Mouse (Mus musculus) spleen, postnatal 14 days (tissue): ENCODE measurements around the gene Tmem120b.
A peak's percentile ranks its signal among the peaks of the same experiment; 100 is the strongest.
"Not testable (repeated sequence)": the region's sequence is repeated elsewhere in the genome, so short reads cannot be mapped to it uniquely, and the experiment has no call there.

Experiments used
- DNase-seq, 2 experiments: peaks; one replicate each; pipeline ENCODE4 v3.0.0; 2021 to 2022; ENCODE audit warnings: low spot score in 2 of 2

Gene Tmem120b

DNA sequence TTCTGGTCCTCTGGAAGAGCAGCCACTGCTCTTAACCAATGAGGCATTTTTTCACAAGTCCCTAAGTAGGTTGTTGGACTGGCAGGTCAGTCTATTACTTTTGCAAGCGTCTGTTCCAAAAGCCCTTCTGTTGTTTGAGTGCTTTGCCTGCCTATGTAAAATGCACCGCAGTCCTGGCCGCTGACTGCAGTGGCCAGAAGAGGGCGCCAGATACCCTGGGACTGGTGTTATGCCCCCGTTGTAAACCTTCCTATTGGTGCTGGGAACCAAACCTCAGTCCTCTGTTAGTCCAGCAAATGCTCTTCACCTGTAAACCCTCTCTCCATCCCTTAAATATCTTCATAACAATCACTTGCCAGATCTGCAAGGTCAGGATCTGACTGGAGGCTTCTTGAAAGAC is 16.5 kb upstream of the Tmem120b start:
- DNase-seq = no peak

DNA sequence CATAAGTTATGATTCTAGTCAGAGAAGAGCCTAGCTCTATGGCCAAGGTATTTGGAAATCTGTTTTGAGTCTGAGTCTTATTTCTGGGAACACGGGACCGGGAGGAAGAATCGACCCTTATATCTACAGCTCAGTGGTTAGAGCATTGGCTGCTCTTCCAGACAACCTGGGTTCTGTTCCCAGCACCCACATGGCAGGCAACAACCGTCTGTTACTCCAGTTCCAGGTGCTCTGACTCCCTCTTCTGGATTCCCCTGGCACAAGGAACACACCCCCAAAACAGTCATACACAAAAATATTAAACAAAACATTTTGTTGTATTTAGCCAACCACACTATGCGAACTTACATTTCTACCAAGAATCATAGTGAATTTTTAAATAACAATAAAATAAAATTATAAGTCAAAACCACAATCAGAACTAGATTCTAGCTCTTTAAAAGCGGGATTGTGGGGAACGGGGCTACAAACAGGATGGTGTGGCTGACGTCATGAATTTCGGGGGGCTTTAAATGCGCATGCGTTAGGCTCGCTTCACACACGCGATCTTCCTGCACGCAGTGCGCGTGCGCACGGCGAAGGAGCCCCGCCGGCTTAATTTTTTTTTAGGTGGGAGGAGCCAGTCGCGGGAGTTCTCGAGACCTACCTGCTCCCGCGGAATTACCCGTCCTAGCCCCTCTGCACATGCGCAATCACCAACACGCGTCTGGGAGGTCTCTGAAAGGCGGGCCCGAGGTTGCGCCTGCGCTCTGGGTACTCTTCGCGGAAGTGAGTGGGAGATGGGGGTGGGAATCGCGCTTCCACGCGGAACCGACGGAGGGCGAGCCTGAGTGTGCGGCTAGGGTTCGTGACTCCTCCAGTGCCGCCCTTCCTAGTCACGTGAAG is 10.6 kb upstream of the Tmem120b start:
- peak; percentile 96 to 97 for DNase-seq

DNA sequence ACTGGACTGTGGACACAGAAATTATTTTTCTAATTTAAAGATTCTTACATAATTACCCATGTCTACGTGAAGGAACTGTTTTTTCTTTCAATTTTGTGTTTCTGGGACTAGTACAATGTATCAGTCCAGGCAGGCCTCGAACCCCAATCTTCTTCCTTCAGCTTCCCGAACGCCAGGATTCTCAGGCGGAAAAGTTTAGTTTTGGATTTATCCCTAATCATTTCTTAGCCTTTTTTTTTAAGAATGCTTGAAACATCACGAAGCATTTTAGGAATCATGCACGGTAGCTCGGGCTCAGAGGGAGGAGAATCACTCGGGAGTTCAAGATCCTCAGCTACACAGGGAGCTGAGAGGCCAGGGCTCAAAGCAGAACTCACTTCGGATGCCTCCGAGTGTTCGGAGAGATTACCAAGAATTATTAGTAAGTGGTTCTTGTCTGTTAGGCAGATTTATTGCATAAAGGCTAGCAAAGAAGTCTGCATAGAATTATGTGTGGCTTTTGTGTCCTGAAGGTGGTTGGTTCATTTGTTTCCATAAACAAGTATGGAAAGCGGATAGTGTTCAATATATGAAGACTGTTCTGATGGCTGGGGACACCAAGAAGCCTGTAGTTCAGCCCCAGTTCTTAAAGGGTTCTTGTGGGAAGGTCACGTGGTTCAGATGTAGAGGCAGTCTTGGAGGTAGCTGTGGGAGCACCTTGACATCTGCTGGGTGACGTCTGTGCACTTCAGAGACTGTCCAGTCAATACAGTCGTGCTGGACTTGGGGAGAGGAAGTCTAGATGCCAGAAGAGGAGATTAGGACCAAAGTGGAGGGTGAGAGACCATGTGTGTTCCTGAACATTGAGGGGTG is 9.7 kb upstream of the Tmem120b start:
- no peak for DNase-seq

DNA sequence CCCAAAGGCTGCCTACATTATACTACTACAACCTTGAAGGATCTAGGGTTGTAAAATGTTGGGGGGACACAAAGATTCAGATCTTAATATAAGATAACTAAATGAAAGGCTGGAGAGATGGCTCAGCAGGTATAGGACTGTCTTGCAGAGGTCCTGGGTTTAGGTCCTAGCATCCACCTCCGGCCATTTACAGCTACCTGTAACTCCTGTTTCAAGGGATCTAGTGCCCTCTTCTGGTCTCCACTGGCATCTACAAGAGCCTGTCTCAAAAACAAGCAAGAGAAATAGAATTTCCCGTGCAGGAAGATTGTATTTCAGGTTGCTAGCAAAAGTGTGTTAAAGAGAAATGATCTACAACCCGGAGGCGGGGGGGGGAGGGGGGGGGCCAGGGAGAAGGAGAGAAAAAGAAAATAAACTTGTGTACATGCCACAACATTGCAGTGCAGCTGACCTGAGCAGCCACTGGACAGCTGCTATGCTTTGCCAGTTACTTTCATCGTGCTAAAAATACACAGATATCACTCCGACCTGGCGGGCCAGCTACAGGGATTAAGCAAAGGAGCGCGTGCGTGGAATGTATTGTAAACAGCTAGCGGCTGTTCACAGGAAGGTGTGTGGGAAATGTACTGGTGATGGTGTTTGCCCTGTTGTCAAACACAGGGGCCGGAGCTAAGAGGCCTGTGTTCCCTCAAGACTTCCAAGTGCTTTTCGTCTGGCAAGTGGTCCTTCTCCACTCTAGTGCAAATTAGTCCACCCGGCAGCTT is 8.3 kb upstream of the Tmem120b start:
- peak in 1 of 2 experiments; percentile 49 for DNase-seq

DNA sequence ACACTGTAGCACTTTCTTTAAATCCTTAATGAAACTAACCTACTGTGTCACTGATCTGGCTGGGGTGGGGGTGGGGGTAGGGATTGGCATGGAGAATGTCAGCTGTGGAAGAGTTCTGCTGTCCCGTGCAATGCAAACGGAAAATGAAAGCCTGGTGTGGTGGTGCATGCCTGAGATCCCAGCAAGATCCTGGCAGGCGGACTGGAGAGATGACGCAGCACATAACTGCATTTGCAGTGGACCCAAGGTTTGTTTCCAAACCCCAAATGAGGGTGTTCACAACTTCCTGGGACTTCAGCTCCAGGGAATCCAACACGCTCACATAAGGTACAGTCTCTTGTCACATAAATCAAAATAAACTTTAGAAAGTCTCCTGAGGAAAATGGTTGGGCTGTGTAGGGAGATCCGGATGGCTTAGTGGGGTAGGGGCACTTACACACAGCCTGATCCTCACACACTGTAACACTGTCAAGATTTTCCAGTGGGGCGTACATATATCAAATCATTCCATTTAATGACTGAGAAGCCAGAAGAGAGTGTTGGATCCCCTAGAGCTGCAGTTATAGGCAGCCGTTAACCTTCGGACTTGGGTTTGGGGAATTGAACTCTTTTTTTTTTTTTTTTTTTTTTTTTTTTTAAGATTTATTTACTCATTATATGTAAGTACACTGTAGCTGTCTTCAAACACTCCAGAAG is 7.4 kb upstream of the Tmem120b start:
- DNase-seq = no peak

- not testable (repeated sequence) for DNase-seq
Observed at GRCm38 (mm10) chr5:123061402-123061749, 6.8 kb upstream of the Tmem120b start.

DNA sequence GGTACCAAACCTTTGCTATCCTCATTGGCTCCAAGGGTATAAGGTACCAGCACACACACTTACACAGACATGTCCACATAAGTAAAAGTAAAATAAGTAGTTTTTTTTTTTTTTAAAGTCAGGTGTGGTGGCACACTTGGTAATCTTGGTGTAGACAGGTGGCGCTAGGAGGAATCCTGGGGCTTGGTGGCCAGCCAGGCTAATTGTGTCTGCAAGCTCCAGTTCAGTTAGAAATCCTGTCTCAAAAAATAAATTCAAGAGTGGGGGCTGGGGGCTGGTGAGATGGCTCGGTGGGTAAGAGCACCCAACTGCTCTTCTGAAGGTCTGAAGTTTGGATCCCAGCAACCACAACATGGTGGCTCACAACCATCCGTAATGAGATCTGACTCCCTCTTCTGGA is 5.1 kb upstream of the Tmem120b start:
- DNase-seq = no peak

DNA sequence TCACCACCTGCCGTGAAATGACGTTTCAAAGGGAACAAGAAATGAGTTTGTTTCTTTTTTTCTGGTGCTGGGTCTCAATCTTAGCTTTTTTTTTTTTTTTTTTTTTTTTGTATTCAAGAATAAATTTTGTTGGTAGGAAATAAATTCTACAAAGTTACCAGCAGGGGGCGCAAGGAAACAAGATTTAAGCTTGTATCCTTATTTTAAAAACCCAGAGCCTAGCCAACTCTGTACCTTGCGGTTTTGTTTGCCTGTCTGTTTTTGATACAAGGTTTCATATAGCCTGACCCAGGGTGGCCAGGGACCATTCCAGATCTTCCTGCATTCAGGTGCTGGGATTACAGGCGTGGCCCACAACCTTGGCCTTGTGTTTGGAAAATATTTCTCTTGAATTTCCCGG is 4.0 kb upstream of the Tmem120b start:
- peak in 1 of 2 experiments; percentile 64 for DNase-seq

GRCm38 (mm10) chr5:123067395-123067995 is 720 bp upstream of the Tmem120b start:
- DNase-seq = no peak

- no peak for DNase-seq
Observed at GRCm38 (mm10) chr5:123068714-123069113, 499 bp downstream of the Tmem120b start.

DNA sequence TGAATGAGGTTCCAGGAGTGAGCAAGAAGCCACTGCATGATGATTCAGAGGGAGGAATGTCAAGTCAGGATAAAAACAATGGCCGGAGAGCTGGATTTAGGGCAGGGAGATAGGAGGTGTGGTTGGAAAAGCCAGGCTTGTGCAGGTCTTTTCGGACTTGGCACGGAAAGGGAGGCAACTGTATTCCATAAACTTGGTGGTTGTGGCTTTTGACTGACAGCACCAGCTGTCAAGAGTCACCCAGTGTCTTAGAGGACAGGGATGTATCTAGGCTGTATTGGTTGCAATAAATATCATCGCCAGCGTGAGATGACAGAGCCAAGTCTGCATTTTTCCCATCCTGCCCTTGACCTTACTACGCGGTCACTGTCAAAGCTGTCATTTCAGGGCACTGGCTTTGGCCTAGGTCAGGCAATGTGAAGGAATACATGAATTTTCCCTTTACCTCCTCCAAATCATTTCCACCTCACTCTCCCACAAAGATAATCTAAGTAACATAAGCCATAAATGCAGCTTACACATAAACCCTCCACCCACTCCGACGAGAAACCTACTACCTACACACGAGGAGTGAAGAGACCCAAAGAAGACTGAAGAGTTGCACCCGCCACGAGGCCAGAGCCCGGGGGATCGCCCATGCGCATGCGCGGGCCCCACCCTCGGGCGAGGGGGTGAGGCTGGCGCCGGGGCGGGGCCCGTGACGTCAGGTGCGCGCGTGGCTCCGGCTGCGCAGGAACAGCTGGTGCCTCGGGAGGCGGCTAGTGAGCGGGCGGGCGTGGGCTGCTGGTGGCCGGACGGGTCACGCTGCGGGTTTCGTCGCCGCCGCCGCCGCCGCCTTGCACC is 7.6 kb downstream of the Tmem120b start:
- peak; percentile 91 to 96 for DNase-seq

DNA sequence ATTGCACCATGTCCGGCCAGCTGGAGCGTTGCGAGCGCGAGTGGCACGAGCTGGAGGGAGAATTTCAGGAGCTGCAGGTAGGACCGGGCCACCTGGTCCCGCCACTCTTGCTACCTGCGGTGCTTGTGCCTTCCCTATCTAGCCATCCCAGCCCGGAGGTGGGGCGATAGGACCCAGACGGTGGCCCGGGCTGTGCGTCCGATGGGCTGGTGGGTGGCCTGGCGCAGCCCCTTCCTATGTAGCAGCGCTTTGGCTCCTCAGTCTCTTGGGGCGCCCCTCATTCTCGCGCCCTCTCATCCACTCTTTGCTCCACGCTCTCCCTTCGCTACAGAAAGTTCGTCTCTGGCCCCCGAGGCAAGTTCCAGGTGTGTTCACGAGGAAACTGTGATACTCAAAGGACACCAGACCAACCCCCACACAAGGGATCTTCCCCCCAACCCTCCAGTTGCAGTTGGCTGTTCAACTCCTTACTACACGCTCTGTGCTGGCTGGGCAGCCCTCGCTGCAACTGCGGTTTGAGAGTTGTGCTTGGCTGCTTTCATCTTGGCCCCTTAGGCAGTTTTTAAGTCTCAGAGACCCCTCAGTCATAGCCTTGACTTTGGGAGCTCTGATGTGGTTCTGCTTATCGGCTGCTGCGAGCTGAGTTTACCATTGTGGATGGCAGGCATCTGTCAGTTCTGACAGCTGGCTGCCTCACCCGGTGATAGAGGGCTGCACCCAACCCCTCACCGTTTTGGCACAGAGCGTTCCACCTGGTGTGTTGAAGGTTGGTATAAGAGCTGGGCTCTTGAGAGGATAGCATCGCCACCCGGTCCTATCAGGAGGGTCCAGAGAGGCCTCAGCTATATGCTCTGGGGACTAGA is 8.4 kb downstream of the Tmem120b start:
- peak in 1 of 2 experiments; percentile 28 for DNase-seq

GRCm38 (mm10) chr5:123079568-123079967 is 11.4 kb downstream of the Tmem120b start:
- no peak for DNase-seq

DNA sequence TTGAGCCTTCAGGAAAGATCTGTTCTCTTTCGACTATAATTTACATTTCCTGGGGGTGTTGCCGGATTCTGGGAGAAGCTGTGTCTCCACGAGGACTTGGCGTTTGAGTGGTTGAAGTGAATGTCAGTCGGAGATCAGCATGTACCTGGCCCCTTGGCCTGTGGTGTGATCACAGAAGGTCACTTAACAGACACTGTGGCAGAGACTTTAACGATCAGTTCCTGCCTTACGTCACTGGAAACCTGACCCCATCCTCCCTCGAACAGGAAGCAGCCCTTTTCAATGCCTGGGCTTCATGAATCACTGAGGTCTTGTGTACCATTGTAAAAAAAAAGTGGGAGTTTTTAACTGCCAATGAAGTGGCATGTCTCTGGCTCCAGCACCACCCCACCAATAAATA is 11.8 kb downstream of the Tmem120b start:
- no peak for DNase-seq

DNA sequence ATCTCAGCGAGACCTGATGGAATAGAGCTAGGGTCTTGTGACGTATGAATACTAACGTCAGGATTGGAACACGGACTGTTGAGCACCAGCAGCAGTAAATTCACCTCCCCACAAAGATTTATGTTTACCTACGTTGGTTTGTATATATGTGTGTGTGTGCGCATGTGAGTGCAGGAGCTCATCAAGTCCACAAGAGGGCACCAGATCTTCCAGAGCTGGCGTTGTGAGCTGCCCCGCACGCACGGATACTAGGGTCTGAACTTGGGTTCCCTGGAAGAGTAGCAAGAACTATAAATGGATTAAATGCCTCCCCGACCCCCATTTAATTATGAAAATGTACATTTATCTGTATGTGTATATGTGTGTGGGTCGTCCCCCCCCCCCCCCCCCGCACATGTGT is 12.3 kb downstream of the Tmem120b start:
- DNase-seq = no peak

DNA sequence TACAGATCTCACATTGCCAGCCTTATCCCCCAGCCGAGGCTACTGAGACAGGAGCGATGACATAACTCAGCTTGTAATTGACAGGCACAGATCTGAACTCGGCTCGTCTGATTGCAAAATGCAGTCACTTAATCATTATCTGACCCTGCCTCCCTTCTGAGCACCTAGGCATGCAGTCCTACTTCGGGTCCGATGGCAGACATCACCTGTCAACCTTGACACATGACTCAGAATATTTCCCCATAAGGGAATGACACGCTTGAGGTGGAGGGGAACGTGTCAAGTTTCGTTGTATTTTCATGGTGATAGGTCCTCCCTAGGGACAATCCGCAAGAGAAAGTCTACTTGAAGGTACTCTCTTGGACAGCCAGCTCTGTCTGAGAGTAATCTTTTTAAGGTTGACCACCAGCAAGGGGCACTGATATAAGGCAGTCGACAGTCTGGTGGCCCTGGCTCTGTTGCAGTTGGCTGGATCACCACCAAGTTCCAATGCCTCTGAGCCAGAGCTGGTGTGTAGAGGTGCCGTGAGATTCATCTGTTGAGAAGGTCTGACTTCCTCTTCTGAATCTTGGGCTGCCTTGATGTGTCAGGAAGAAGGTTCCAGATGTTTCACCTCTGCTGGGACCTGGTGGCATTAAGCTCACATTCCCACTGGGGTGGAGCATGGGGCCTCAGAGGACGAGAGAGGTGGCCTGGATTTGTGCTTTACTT is 15.3 kb downstream of the Tmem120b start:
- no peak for DNase-seq

- DNase-seq = no peak
Observed at GRCm38 (mm10) chr5:123086501-123086900, 18.3 kb downstream of the Tmem120b start.

DNA sequence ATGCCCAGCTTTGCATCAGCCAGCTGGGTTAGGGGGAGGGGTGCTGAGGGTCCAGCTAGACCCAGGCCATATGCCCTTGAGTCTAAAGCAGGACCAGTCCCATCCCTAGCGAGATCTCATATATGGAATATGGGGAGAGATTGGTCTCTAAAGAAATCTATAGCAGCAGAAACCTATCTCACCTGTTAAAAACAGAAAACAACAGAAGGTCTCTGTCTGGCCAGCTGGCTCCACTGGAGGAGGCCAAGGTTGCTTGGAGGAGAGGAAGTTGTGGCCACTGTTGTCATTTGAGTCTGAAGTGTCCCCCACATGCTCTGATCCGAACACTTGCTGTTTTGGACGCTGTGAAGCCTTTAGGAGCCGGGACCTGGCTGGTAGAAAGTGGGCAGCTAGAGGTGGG is 20.6 kb downstream of the Tmem120b start:
- no peak for DNase-seq
